Mouse (Mus musculus): Measurements from ENCODE around the gene Bcl2. TPM values are rescaled to one million over a fixed set of nuclear protein-coding genes. Genes with fewer than 3 reads are reported as not detected.
A peak's percentile ranks its signal among the peaks of the same experiment; 100 is the strongest.
"Not testable (repeated sequence)": the region's sequence is repeated elsewhere in the genome, so short reads cannot be mapped to it uniquely, and the experiment has no call there.

Gene Bcl2
- 6.2 and 6.7 TPM in 2 replicates for polyA plus RNA-seq (2012; rRNA removed)

- DNase-seq (ENCODE audit: extremely low spot score in 1 of 2, low spot score in 1 of 2): peak; percentile 25 to 73
Measured at GRCm38 (mm10) chr1:106713621-106714529, at the start of gene Bcl2. Gene Bcl2, minus strand, starts transcription at chr1:106714274.

- no peak for DNase-seq (ENCODE audit: extremely low spot score in 1 of 2, low spot score in 1 of 2)
Measured at GRCm38 (mm10) chr1:106760750-106761149, 46.7 kb upstream of the Bcl2 start.

- DNase-seq (ENCODE audit: extremely low spot score in 1 of 2, low spot score in 1 of 2): peak; percentile 95 to 98
Measured at GRCm38 (mm10) chr1:106759572-106760435, 45.7 kb upstream of the Bcl2 start, which contains the start of gene Kdsr. Gene Kdsr, minus strand, starts transcription at chr1:106759727.

GRCm38 (mm10) chr1:106758734-106759571, 44.9 kb upstream of the Bcl2 start:
- DNase-seq (ENCODE audit: extremely low spot score in 1 of 2, low spot score in 1 of 2): peak; percentile 17 to 29

GRCm38 (mm10) chr1:106756633-106757032, 42.6 kb upstream of the Bcl2 start:
- DNase-seq (ENCODE audit: extremely low spot score in 1 of 2, low spot score in 1 of 2): no peak

- DNase-seq (ENCODE audit: extremely low spot score in 1 of 2, low spot score in 1 of 2): no peak
Measured at GRCm38 (mm10) chr1:106752013-106752412, 37.9 kb upstream of the Bcl2 start.

- DNase-seq (ENCODE audit: extremely low spot score in 1 of 2, low spot score in 1 of 2): no peak
Measured at GRCm38 (mm10) chr1:106750656-106751055, 36.6 kb upstream of the Bcl2 start.

- no peak for DNase-seq (ENCODE audit: extremely low spot score in 1 of 2, low spot score in 1 of 2)
Measured at GRCm38 (mm10) chr1:106748555-106749315, 34.7 kb upstream of the Bcl2 start.

- no peak for DNase-seq (ENCODE audit: extremely low spot score in 1 of 2, low spot score in 1 of 2)
Measured at GRCm38 (mm10) chr1:106742980-106743379, 28.9 kb upstream of the Bcl2 start.

- DNase-seq (ENCODE audit: extremely low spot score in 1 of 2, low spot score in 1 of 2): no peak
Measured at GRCm38 (mm10) chr1:106740735-106741134, 26.7 kb upstream of the Bcl2 start.

- no peak for DNase-seq (ENCODE audit: extremely low spot score in 1 of 2, low spot score in 1 of 2)
Measured at GRCm38 (mm10) chr1:106739810-106740209, 25.7 kb upstream of the Bcl2 start.

- no peak for DNase-seq (ENCODE audit: extremely low spot score in 1 of 2, low spot score in 1 of 2)
Measured at GRCm38 (mm10) chr1:106738092-106738491, 24.0 kb upstream of the Bcl2 start.

- DNase-seq (ENCODE audit: extremely low spot score in 1 of 2, low spot score in 1 of 2): no peak
Measured at GRCm38 (mm10) chr1:106736211-106736610, 22.1 kb upstream of the Bcl2 start.

GRCm38 (mm10) chr1:106735586-106735985, 21.5 kb upstream of the Bcl2 start:
- peak in 1 of 2 experiments; percentile 66 for DNase-seq (ENCODE audit: extremely low spot score in 1 of 2, low spot score in 1 of 2)

GRCm38 (mm10) chr1:106722061-106722460, 8.0 kb upstream of the Bcl2 start:
- DNase-seq (ENCODE audit: extremely low spot score in 1 of 2, low spot score in 1 of 2): no peak

- not testable (repeated sequence) for DNase-seq (ENCODE audit: extremely low spot score in 1 of 2, low spot score in 1 of 2)
Measured at GRCm38 (mm10) chr1:106717736-106718135, 3.7 kb upstream of the Bcl2 start.

- DNase-seq (ENCODE audit: extremely low spot score in 1 of 2, low spot score in 1 of 2): peak; percentile 55 to 90
Measured at GRCm38 (mm10) chr1:106717071-106717601, 3.1 kb upstream of the Bcl2 start.

- DNase-seq (ENCODE audit: extremely low spot score in 1 of 2, low spot score in 1 of 2): no peak
Measured at GRCm38 (mm10) chr1:106716141-106716540, 2.1 kb upstream of the Bcl2 start.

Measured in frontal cortex, adult 2 months (tissue).